Mouse (Mus musculus) spleen, adult 2 months (tissue): Measurements from ENCODE around the gene Nubp2.

Experiments
- CTCF ChIP-seq: fragments of 200-500 bp; IDR thresholded peaks from 2 replicates; pipeline ENCODE4 v1.5.1; 2011; ENCODE audit warnings: mild to moderate bottlenecking, inconsistent platforms; ENCODE audit not compliant: insufficient read depth, insufficient read length, insufficient replicate concordance; ENCODE audit errors: extremely low read depth
- POLR2A ChIP-seq: fragments of 200-500 bp; IDR thresholded peaks from 2 replicates; pipeline ENCODE4 v1.6.1; 2011; ENCODE audit warnings: low read depth, low read length, inconsistent platforms

GRCm38 (mm10) chr17:24903767-24904166 is 17.6 kb upstream of the Nubp2 start:
- TF ChIP-seq CTCF (no peak), POLR2A (no peak)
